Mouse (Mus musculus) CH12.LX (cell line): Measurements from ENCODE around the gene Hecw2. TPM values are rescaled to one million over a fixed set of nuclear protein-coding genes. Genes with fewer than 3 reads are reported as not detected.

Source experiments
- DNase-seq: peaks from one replicate; pipeline ENCODE4 v3.0.0-alpha.2; 2013; ENCODE audit errors: extremely low read depth
- H3K27ac ChIP-seq: 2 replicates; pipeline ENCODE4 v1.5.1; 2012; ENCODE audit warnings: low read depth, mild to moderate bottlenecking, control low read depth, moderate library complexity; ENCODE audit not compliant: insufficient read depth
- H3K27me3 ChIP-seq: replicated peaks from 2 replicates; pipeline ENCODE3; 2012; ENCODE audit warnings: inconsistent platforms
- H3K36me3 ChIP-seq, 2 experiments: replicated peaks in 1 of 2; 2 replicates each; pipeline versions ENCODE3 to v1.6.1; 2012; ENCODE audit warnings: inconsistent platforms in 1 of 2, low read length in 1 of 2, mild to moderate bottlenecking in 1 of 2, mixed read lengths in 1 of 2, moderate library complexity in 1 of 2; ENCODE audit not compliant: control insufficient read depth in 1 of 2, insufficient read depth in 1 of 2
- H3K4me1 ChIP-seq, 2 experiments: 2 replicates each; pipeline ENCODE4 v1.6.1; 2012; ENCODE audit warnings: inconsistent platforms in 1 of 2, moderate library complexity in 1 of 2; ENCODE audit not compliant: insufficient read depth in 2 of 2, control insufficient read depth in 1 of 2
- H3K4me2 ChIP-seq: 2 replicates; pipeline ENCODE4 v1.6.1; 2012; ENCODE audit warnings: low read depth, mild to moderate bottlenecking, control low read depth; ENCODE audit not compliant: poor library complexity, insufficient read depth, severe bottlenecking
- H3K4me3 ChIP-seq, 3 experiments: fragments of 150-350 bp in 1 of 3; sonication (generic) in 1 of 3; replicated peaks in 1 of 3; 2 replicates each; pipeline versions ENCODE3 to v1.5.1; 2011 to 2012; ENCODE audit warnings: low read depth in 2 of 3, low read length in 2 of 3, mild to moderate bottlenecking in 2 of 3, moderate library complexity in 2 of 3, control low read depth in 1 of 3, improper control_type of control experiment in 1 of 3, inconsistent platforms in 1 of 3, mixed read lengths in 1 of 3; ENCODE audit not compliant: poor library complexity in 1 of 3
- H3K79me2 ChIP-seq: replicated peaks from 2 replicates; pipeline ENCODE4 v1.6.1; 2012; ENCODE audit warnings: mild to moderate bottlenecking, moderate library complexity; ENCODE audit not compliant: control insufficient read depth, poor library complexity, insufficient read depth, severe bottlenecking; ENCODE audit errors: extremely low read depth
- H3K9ac ChIP-seq: 2 replicates; pipeline ENCODE4 v1.6.1; 2012; ENCODE audit warnings: low read depth, mild to moderate bottlenecking, control low read depth, moderate library complexity; ENCODE audit not compliant: insufficient read depth
- H3K9me3 ChIP-seq: replicated peaks from 2 replicates; pipeline ENCODE3; 2012; ENCODE audit warnings: low read length, inconsistent platforms, mixed read lengths
- BHLHE40 ChIP-seq: IDR thresholded peaks from 2 replicates; pipeline ENCODE4 v1.6.1; 2011; ENCODE audit warnings: mild to moderate bottlenecking, low read depth, low read length, improper control_type of control experiment
- CHD1 ChIP-seq: IDR thresholded peaks from 2 replicates; pipeline ENCODE4 v1.6.1; 2012; ENCODE audit warnings: low read depth, low read length, improper control_type of control experiment, inconsistent platforms
- CTCF ChIP-seq, 2 experiments: IDR thresholded peaks in 1 of 2; conservative IDR thresholded peaks in 1 of 2; 2 replicates each; pipeline ENCODE4 v1.5.1; 2011 to 2012; ENCODE audit warnings: low read depth in 2 of 2, low read length in 2 of 2, improper control_type of control experiment in 1 of 2, inconsistent platforms in 1 of 2, mild to moderate bottlenecking in 1 of 2, moderate library complexity in 1 of 2
- ELF1 ChIP-seq: IDR thresholded peaks from 2 replicates; pipeline ENCODE4 v1.6.1; 2014; ENCODE audit warnings: low read depth, mild to moderate bottlenecking, inconsistent platforms, low read length, improper control_type of control experiment
- ETS1 ChIP-seq: conservative IDR thresholded peaks from 2 replicates; pipeline ENCODE4 v1.6.1; 2012; ENCODE audit warnings: low read depth, mild to moderate bottlenecking, inconsistent platforms, low read length, improper control_type of control experiment, moderate library complexity
- GABPA ChIP-seq: IDR thresholded peaks from 2 replicates; pipeline ENCODE4 v1.6.1; 2012; ENCODE audit warnings: low read depth, low read length, improper control_type of control experiment, inconsistent platforms; ENCODE audit not compliant: insufficient replicate concordance
- HCFC1 ChIP-seq: IDR thresholded peaks from 2 replicates; pipeline ENCODE4 v1.6.1; 2012; ENCODE audit warnings: low read depth, mild to moderate bottlenecking, inconsistent platforms, low read length, improper control_type of control experiment
- KAT2A ChIP-seq: IDR thresholded peaks from 2 replicates; pipeline ENCODE4 v1.6.1; 2012; ENCODE audit warnings: low read length, improper control_type of control experiment, inconsistent platforms; ENCODE audit not compliant: insufficient replicate concordance
- MAFK ChIP-seq: IDR thresholded peaks from 2 replicates; pipeline ENCODE4 v1.6.1; 2011; ENCODE audit warnings: low read length, improper control_type of control experiment; ENCODE audit not compliant: insufficient replicate concordance
- NRF1 ChIP-seq: IDR thresholded peaks from 2 replicates; pipeline ENCODE4 v1.6.1; 2014; ENCODE audit warnings: low read depth, mild to moderate bottlenecking, inconsistent platforms, low read length, improper control_type of control experiment, moderate library complexity
- POLR2A ChIP-seq: IDR thresholded peaks from 2 replicates; pipeline ENCODE4 v1.6.1; 2011; ENCODE audit warnings: low read depth, mild to moderate bottlenecking, improper control_type of control experiment, low read length
- RAD21 ChIP-seq: IDR thresholded peaks from 2 replicates; pipeline ENCODE4 v1.6.1; 2011; ENCODE audit warnings: low read depth, mild to moderate bottlenecking, low read length, improper control_type of control experiment, moderate library complexity
- RCOR1 ChIP-seq: conservative IDR thresholded peaks from 2 replicates; pipeline ENCODE4 v1.6.1; 2012; ENCODE audit warnings: low read depth, mild to moderate bottlenecking, inconsistent platforms, low read length, improper control_type of control experiment
- SIN3A ChIP-seq: IDR thresholded peaks from 2 replicates; pipeline ENCODE4 v1.6.1; 2012; ENCODE audit warnings: low read length, improper control_type of control experiment, inconsistent platforms
- TBP ChIP-seq: conservative IDR thresholded peaks from 2 replicates; pipeline ENCODE4 v1.6.1; 2011; ENCODE audit warnings: low read depth, low read length, improper control_type of control experiment
- TCF12 ChIP-seq: IDR thresholded peaks from 2 replicates; pipeline ENCODE4 v1.6.1; 2014; ENCODE audit warnings: low read depth, mild to moderate bottlenecking, inconsistent platforms, low read length, improper control_type of control experiment
- UBTF ChIP-seq: IDR thresholded peaks from 2 replicates; pipeline ENCODE4 v1.6.1; 2012; ENCODE audit warnings: low read depth, mild to moderate bottlenecking, inconsistent platforms, low read length, improper control_type of control experiment, moderate library complexity
- USF1 ChIP-seq: IDR thresholded peaks from 2 replicates; pipeline ENCODE4 v1.6.1; 2014; ENCODE audit warnings: low read depth, mild to moderate bottlenecking, inconsistent platforms, low read length, improper control_type of control experiment
- USF2 ChIP-seq: conservative IDR thresholded peaks from 2 replicates; pipeline ENCODE4 v1.6.1; 2011; ENCODE audit warnings: low read depth, low read length, improper control_type of control experiment
- ZC3H11A ChIP-seq: IDR thresholded peaks from 2 replicates; pipeline ENCODE4 v1.6.1; 2012; ENCODE audit warnings: low read depth, mild to moderate bottlenecking, inconsistent platforms, low read length, improper control_type of control experiment
- ZMIZ1 ChIP-seq: IDR thresholded peaks from 2 replicates; pipeline ENCODE4 v1.6.1; 2012; ENCODE audit warnings: low read depth, mild to moderate bottlenecking, inconsistent platforms, low read length, improper control_type of control experiment
- ZNF384 ChIP-seq: IDR thresholded peaks from 2 replicates; pipeline ENCODE4 v1.6.1; 2012; ENCODE audit warnings: low read depth, low read length, improper control_type of control experiment, inconsistent platforms
- dilution Hi-C: fragments of 300-500 bp; cut with MboI; formaldehyde crosslinking; loops from 2 replicates; pipeline ENCODE4 v1.14.3; 2020; ENCODE audit warnings: low sequenced_read_pairs; ENCODE audit not compliant: extremely low pct_unique_long_range_greater_than_20kb, extremely low pct_ligation_motif_present
- in situ Hi-C: fragments of 300-500 bp; cut with MboI; formaldehyde crosslinking; loops from 3 replicates; pipeline ENCODE4 v1.14.3; 2019; ENCODE audit warnings: low sequenced_read_pairs, low pct_ligation_motif_present, low pct_unique_long_range_greater_than_20kb, mixed read lengths
- polyA plus RNA-seq: library from polyadenylated mRNA; unstranded; fragments of >175 nt; gene quantifications from 2 replicates; pipeline ENCODE4 v1.2.1, GENCODE M21; 2012; ENCODE audit warnings: low read depth; ENCODE audit not compliant: insufficient read length
- total RNA-seq, 2 experiments: library from RNA; depleted of rRNA; stranded (reverse); fragments of 300-350 nt in 1 of 2; fragments of >200 nt in 1 of 2; gene quantifications; 2 replicates each; pipeline ENCODE4 v1.2.3; 2012 to 2014

The Hecw2 gene
- total and polyA plus RNA-seq, 3 experiments = 0.05 to 0.59 (median 0.14) TPM

- DNase-seq = no peak
- TF ChIP-seq CTCF (conservative IDR thresholded peaks at IDR 0.05 in 1 of 2, IDR thresholded peaks at IDR 0.05 in 1 of 2; ENCODE audit: low read depth in 2 of 2, low read length in 2 of 2) (no peak), RAD21 (no peak; the same call in 1 of the 2 replicates), ZNF384 (no peak), BHLHE40 (no peak)
- no peak overlapping the region for H3K4me2 ChIP-seq
- H3K9me3 ChIP-seq = no peaks in the 10 kb centered on the region
- peaks cover 0 to 1% of the 10 kb centered on the region in 2 experiments; a peak in 1 of 4 replicates for H3K4me1 ChIP-seq
- dilution Hi-C loops = no loop called here
- in situ Hi-C loops = no loop called here
- H3K79me2 ChIP-seq = no peaks in the 10 kb centered on the region
- no peak overlapping the region for H3K9ac ChIP-seq
- no peak overlapping the region for H3K27ac ChIP-seq
- H3K36me3 ChIP-seq = no peaks in the 10 kb centered on the region
- no peak overlapping the region for H3K4me3 ChIP-seq
- H3K27me3 ChIP-seq = no peaks in the 10 kb centered on the region
Observed at GRCm38 (mm10) chr1:53986185-53986892, 208.6 kb downstream of the Hecw2 start.

GRCm38 (mm10) chr1:53978514-53978831 is 216.5 kb downstream of the Hecw2 start:
- no peak overlapping the region for H3K27ac ChIP-seq
- no peaks in the 10 kb centered on the region for H3K9me3 ChIP-seq
- in situ Hi-C loops = no loop called here
- H3K79me2 ChIP-seq = no peaks in the 10 kb centered on the region
- H3K9ac ChIP-seq = no peak overlapping the region
- H3K27me3 ChIP-seq = no peaks in the 10 kb centered on the region
- no peak overlapping the region for H3K4me2 ChIP-seq
- H3K4me3 ChIP-seq = no peak overlapping the region
- dilution Hi-C loops = no loop called here
- no peaks in the 10 kb centered on the region for H3K36me3 ChIP-seq
- no peak for TF ChIP-seq SIN3A
- no peak for TF ChIP-seq HCFC1
- no peak for TF ChIP-seq RAD21
- no peak for DNase-seq
- H3K4me1 ChIP-seq = peaks cover 6 to 30% of the 10 kb centered on the region in 2 experiments

GRCm38 (mm10) chr1:53977806-53978513 is 217.0 kb downstream of the Hecw2 start:
- dilution Hi-C loops = no loop called here
- no peak overlapping the region for H3K4me2 ChIP-seq

More at GRCm38 (mm10) chr1:53977806-53978513, 217.0 kb downstream of the Hecw2 start:
- DNase-seq = no peak
- Histone ChIP-seq H3K27ac (no peak overlapping the region), H3K36me3 (no peaks in the 10 kb centered on the region), H3K27me3 (no peaks in the 10 kb centered on the region), H3K79me2 (no peaks in the 10 kb centered on the region), H3K9ac (no peak overlapping the region), H3K4me1 (peaks cover 6 to 30% of the 10 kb centered on the region in 2 experiments), H3K9me3 (no peaks in the 10 kb centered on the region), H3K4me3 (no peak overlapping the region)
- in situ Hi-C loops = no loop called here
- TF ChIP-seq ELF1 = no peak
- TF ChIP-seq POLR2A = no peak
- no peak for TF ChIP-seq NRF1
- no peak for TF ChIP-seq GABPA
- TF ChIP-seq ETS1 = no peak
- no peak for TF ChIP-seq TBP
- no peak for TF ChIP-seq UBTF
- TF ChIP-seq RCOR1 = no peak
- no peak for TF ChIP-seq MAFK
- TF ChIP-seq USF2 = no peak
- no peak for TF ChIP-seq USF1
- no peak for TF ChIP-seq CHD1
- no peak for TF ChIP-seq ZMIZ1
- no peak for TF ChIP-seq KAT2A
- no peak for TF ChIP-seq TCF12
- no peak for TF ChIP-seq BHLHE40
- no peak for TF ChIP-seq RAD21
- no peak for TF ChIP-seq ZC3H11A
- TF ChIP-seq ZNF384 = no peak
